Mouse (Mus musculus) thymus, adult 2 months (tissue): ENCODE results near the gene Ormdl3.

Experiments
- CTCF ChIP-seq: fragments of 200-500 bp; IDR thresholded peaks from 2 replicates; pipeline ENCODE4 v1.5.1; 2012; ENCODE audit warnings: mild to moderate bottlenecking, control low read depth, low read length, moderate library complexity, borderline replicate concordance; ENCODE audit not compliant: control insufficient read depth, poor library complexity, insufficient read depth; ENCODE audit errors: extremely low read depth
- POLR2A ChIP-seq: fragments of 200-500 bp; IDR thresholded peaks from 2 replicates; pipeline ENCODE4 v1.6.1; 2012; ENCODE audit warnings: mild to moderate bottlenecking, low read length, control low read depth, moderate library complexity; ENCODE audit not compliant: control insufficient read depth, poor library complexity, insufficient read depth; ENCODE audit errors: extremely low read depth

- TF ChIP-seq CTCF (no peak), POLR2A (no peak)
Observed at GRCm38 (mm10) chr11:98583571-98583970, 3.6 kb downstream of the Ormdl3 start.
